Mouse (Mus musculus) hindbrain, embryonic 10.5 days (tissue): Measurements from ENCODE around the gene Lmna. TPM values are rescaled to one million over a fixed set of nuclear protein-coding genes. Genes with fewer than 3 reads are reported as not detected.
A peak's percentile ranks its signal among the peaks of the same experiment; 100 is the strongest.

Experiments used
- DNase-seq: peaks from one replicate; pipeline ENCODE4 v3.0.0-alpha.2; 2017; ENCODE audit warnings: low spot score
- H3K27ac ChIP-seq: fragments of 300-500 bp; sonication (generic); 2 replicates; pipeline ENCODE4 v1.5.1; 2016; ENCODE audit warnings: mild to moderate bottlenecking, moderate library complexity
- H3K27me3 ChIP-seq: fragments of 300-500 bp; sonication (generic); 2 replicates; pipeline ENCODE4 v1.6.1; 2016; ENCODE audit warnings: mild to moderate bottlenecking; ENCODE audit not compliant: poor library complexity, insufficient read depth, severe bottlenecking
- H3K36me3 ChIP-seq: fragments of 300-500 bp; sonication (generic); 2 replicates; pipeline ENCODE4 v1.6.1; 2016; ENCODE audit warnings: mild to moderate bottlenecking, moderate library complexity
- H3K4me1 ChIP-seq: fragments of 300-500 bp; sonication (generic); replicated peaks from 2 replicates; pipeline ENCODE4 v1.6.1; 2016; ENCODE audit warnings: mild to moderate bottlenecking
- H3K4me3 ChIP-seq: fragments of 300-500 bp; sonication (generic); 2 replicates; pipeline ENCODE4 v1.5.1; 2016; ENCODE audit warnings: mild to moderate bottlenecking, moderate library complexity
- H3K9me3 ChIP-seq: fragments of 300-500 bp; sonication (generic); 2 replicates; pipeline ENCODE4 v1.6.1; 2016; ENCODE audit warnings: mild to moderate bottlenecking, moderate library complexity
- WGBS: fragments of 180-500 bp; shearing (Covaris S2); methylation state at CpG from one replicate; pipeline ENCODE4 v1.1.7; 2016; 5-methylcytosine and 5-hydroxymethylcytosine counted together
- polyA plus RNA-seq: library from polyadenylated mRNA; unstranded; fragments of >200 nt; fragmentation: Nextera tagmentation; extraction: Ambion mirVana; gene quantifications from 2 replicates; pipeline ENCODE4 v1.2.1, GENCODE M21; 2016

Lmna gene
- polyA plus RNA-seq, 1 experiment from 2014 or later: 24.0 TPM

DNA sequence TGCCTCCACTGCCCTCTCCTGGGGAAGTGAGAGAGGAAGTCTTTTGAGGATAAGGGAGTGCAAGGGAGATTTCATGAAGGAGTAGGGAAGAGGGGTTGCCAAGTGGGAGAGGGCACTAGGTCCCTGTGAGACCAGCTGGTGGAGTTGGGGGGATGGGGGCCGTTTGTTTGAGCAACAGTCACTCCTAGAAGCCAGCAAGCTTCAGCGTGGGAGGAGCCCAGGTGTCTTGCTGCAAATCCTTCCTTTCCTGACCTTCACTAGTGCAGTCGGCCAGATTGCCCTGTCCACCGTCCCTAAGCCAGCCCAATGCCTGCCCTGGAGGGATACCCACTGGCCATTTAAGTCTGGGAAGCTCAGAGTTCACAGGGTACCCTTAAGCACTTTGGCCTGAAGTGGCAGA, 1.8 kb upstream of the Lmna start:
- Histone ChIP-seq H3K27me3 (peaks cover 3% of the 10 kb centered on the region), H3K4me1 (peaks cover 51% of the 10 kb centered on the region), H3K36me3 (no peaks in the 10 kb centered on the region), H3K9me3 (no peaks in the 10 kb centered on the region), H3K27ac (peak overlapping the region; percentile 71), H3K4me3 (no peak overlapping the region)
- no peak for DNase-seq
- WGBS: 63% methylated on average over 4 of the region's 4 CpGs

DNA sequence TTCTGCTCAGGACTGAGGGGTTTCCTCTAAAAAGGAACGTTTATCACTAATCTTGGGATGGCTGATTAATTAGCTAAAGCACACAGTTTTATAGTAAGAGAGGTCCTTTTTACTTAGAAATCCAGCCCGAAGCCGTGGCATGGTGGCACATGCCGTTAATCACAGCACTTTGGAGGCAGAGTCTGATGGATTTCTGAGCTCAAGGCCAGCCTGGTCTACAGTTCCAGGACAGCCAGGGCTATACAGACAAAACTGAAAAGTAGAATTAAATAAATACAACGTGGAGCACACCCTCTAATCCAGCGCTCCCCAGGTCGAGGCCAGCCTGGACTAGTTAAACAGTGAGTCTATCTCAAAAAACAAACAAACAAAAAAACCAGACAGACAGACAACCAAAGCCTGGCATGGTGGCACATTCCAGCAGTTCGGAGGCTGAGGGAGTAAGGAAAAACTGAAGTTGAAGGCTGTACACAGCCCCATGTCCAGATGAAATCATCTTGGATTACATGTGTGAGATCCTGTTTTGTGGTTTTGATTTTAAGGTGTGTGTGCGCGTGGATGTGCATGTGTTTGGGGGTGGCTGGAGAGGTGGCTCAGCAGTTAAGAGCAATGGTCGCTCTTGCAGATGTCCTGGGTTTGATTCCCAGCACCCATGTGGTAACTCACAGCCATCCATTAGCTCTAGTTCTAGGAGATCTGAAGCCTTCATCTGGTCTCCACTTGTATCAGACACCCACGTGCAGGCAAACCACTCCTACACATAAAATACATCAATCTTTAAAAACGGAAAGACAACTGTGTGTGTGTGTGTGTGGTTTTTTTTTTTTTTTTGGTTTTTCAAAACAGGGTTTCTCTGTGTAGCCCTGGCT, 899 bp upstream of the Lmna start:
- no peaks in the 10 kb centered on the region for H3K9me3 ChIP-seq
- H3K27ac ChIP-seq: peak overlapping the region; percentile 87
- no peaks in the 10 kb centered on the region for H3K36me3 ChIP-seq
- no peak for DNase-seq
- WGBS: 58% methylated on average over 13 of the region's 13 CpGs
- H3K4me3 ChIP-seq: peak overlapping the region; percentile 54
- peaks cover 3% of the 10 kb centered on the region for H3K27me3 ChIP-seq
- peaks cover 52% of the 10 kb centered on the region for H3K4me1 ChIP-seq

DNA sequence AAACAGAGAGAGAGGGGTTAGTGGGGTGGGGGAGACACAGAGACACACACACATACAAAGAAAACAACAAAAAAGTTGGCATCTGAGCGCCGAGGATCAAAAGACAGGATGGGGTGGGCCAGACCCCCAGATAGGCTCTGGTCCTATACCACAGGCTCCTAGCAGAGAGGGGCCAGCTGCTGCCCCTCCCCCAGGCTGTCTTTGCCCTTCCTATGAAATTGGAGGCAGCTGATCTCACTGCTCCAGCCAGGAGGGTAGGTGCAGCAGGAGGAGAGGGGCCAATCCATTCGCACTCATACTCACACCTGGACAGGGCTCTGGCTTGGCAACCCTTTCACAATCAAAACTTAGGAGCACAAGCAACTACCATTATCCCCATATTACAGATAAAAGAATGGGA, 506 bp downstream of the Lmna start:
- peaks cover 10% of the 10 kb centered on the region for H3K27me3 ChIP-seq
- WGBS: 77% methylated on average over 3 of the region's 3 CpGs
- no peaks in the 10 kb centered on the region for H3K9me3 ChIP-seq
- H3K4me3 ChIP-seq: peak overlapping the region; percentile 54
- H3K36me3 ChIP-seq: no peaks in the 10 kb centered on the region
- H3K4me1 ChIP-seq: peaks cover 60% of the 10 kb centered on the region
- H3K27ac ChIP-seq: peak overlapping the region; percentile 87
- DNase-seq: no peak

DNA sequence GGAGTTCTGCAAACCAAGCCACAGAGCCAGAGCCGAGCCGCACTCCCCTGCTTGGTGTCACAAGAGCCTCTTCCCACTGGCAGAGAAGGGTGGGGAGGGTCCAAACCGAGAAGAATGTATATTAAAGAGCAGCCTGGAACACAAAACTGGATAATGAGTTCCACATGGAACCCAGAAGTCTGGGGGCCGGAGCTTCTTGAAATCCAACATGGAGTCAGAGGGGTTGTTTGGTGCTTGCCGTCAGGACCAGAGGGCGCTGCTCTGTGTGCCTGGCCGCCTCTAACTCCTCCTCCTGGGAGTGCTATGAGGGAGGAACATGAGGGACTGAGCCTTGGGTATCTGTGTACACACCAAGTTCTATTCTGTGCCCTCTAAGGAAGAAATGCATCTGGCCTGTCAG, 4.0 kb downstream of the Lmna start:
- no peaks in the 10 kb centered on the region for H3K36me3 ChIP-seq
- H3K27me3 ChIP-seq: peaks cover 45% of the 10 kb centered on the region
- H3K27ac ChIP-seq: 0 out of 2 replicates have a peak overlapping the region, but pooled peaks have one; percentile 13
- 51% methylated on average over 7 of the region's 7 CpGs for WGBS
- peaks cover 63% of the 10 kb centered on the region for H3K4me1 ChIP-seq
- H3K4me3 ChIP-seq: no peak overlapping the region
- no peak for DNase-seq
- H3K9me3 ChIP-seq: no peaks in the 10 kb centered on the region

DNA sequence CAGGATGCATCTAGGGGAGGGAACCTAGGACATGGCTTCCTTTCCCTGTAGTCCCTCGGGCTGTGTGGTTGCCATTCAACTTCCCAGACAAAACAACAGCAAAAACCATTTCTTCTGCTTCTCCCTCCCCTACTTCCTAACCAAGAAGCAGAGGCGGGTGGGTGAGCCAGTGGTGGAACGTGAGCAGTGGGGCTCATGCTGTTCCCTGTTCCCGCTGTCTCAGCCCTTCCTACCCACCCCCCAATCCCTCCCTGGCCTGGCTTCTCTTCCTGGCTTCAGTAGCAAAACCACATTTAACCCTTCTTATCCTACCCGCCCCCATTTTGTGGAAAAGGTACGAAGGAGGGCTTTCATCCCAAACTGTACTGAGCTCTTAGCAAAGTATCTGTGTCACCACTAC, 4.7 kb downstream of the Lmna start:
- H3K27me3 ChIP-seq: peaks cover 50% of the 10 kb centered on the region
- WGBS: 65% methylated on average over 6 of the region's 6 CpGs
- H3K4me1 ChIP-seq: peaks cover 61% of the 10 kb centered on the region
- no peak for DNase-seq
- no peaks in the 10 kb centered on the region for H3K9me3 ChIP-seq
- H3K4me3 ChIP-seq: no peak overlapping the region
- H3K36me3 ChIP-seq: no peaks in the 10 kb centered on the region
- H3K27ac ChIP-seq: 0 out of 2 replicates have a peak overlapping the region, but pooled peaks have one; percentile 13

DNA sequence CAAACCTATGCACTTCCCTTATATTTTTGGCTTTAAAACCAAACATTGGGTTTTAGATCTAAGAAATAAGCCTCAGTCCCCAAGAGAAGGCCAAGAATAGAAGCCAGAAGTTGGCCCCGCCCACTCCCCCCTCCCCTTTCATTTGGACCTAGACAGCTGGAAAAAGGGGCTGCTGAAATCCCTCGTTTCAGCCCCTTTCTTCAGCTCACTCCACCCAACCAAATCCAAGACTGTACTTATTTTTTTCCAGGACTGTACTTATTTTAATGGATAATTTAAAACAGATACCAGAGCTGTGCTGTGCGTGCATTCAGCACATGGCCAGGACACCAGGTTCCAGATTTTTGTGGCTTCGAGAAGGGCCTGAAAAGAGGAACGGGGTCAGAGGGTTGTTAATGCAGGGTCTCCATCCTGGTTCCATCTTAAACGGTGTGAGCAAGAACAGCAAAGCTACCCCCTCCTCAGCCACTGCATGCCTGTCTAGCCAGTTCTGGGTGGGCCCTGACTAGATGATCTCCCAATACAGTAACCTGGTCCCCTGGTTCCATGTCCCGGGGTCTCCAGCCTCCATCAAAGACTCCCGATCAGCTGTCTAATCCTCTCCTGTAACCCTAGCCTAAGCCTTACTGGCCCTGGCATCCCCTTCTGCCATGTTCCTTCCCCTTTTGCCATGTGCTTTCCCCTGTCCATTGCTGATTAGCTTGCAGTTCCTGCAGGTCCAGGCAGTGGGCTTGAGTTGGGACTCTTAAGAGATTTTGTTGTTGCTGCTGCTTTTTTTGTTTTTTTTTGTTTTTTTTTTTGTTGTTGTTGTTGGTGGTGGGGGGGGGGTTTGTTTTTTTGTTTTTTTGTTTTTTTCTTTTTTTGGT, 5.6 kb downstream of the Lmna start:
- Histone ChIP-seq H3K4me1 (peaks cover 54% of the 10 kb centered on the region), H3K36me3 (no peaks in the 10 kb centered on the region), H3K27ac (no peak overlapping the region), H3K9me3 (no peaks in the 10 kb centered on the region), H3K27me3 (peaks cover 53% of the 10 kb centered on the region), H3K4me3 (0 out of 2 replicates have a peak overlapping the region, but pooled peaks have one; percentile 76)
- no peak for DNase-seq
- 46% methylated on average over 8 of the region's 8 CpGs for WGBS

DNA sequence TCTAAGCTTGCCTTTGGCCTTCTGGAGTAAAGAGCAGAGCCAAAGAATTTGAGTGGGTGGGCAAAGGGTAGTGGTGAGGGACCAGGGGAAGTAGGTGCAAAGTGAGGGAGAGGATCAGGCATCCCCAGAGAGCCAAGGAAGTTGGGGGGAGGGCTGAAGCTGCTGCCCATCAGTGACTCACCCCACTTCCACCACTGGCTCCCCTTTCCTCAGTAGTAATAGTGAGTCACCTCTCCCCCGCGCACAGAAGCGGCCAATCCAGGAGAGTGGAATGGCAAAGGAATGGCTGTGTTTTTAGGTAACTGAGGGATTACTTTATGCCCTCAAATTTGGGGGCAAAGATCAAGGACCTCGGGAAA, 6.3 kb downstream of the Lmna start:
- Histone ChIP-seq H3K9me3 (no peaks in the 10 kb centered on the region), H3K36me3 (no peaks in the 10 kb centered on the region), H3K27me3 (peaks cover 53% of the 10 kb centered on the region), H3K4me3 (peak overlapping the region; percentile 76), H3K4me1 (peaks cover 52% of the 10 kb centered on the region), H3K27ac (0 out of 2 replicates have a peak overlapping the region, but pooled peaks have one; percentile 82)
- 18% methylated on average over 4 of the region's 4 CpGs for WGBS
- no peak for DNase-seq

DNA sequence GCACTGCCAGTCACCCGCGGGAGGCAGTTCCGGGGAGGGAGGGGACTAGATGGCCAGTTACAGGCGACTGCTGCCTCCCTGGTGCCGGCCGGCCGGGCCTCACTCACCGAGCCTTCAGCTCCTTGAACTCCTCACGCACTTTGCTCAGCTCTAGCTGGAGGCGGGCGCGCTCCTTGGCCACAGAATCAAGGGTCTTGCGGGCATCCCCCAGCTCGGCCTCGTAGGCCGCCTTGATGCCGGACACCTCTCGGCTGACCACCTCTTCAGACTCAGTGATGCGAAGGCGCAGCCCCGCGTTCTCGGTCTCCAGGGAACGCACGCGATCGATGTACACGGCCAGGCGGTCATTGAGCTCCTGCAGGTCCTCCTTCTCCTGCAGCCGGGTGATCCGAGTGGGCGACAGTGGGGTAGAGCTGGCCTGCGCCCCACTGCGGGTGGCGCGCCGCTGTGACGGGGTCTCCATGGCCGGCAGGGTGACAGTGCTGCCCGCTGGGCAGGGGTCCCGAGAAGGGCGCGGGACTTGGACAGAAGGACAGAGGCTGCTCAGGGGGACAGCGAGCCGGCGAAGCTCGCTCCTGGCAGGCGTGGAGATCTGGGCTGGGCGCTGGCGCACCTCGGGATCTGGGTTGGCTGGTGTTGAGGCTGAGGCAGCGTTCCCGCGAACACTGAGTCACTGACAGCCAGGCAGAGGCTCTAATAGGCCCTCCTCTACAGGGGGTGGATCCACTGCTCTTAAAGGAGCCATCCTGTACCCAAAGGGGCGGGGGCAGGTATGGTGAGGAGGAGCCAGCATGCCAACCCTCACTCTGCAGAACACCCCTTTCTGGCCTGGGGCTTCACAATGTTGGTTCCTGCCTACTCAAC, 6.9 kb downstream of the Lmna start:
- Histone ChIP-seq H3K9me3 (no peaks in the 10 kb centered on the region), H3K36me3 (no peaks in the 10 kb centered on the region), H3K4me1 (peaks cover 53% of the 10 kb centered on the region), H3K27me3 (peaks cover 50% of the 10 kb centered on the region), H3K4me3 (peak overlapping the region; percentile 76), H3K27ac (peak overlapping the region; percentile 82)
- DNase-seq: peak; percentile 61
- WGBS: under 1% methylated on average over 55 of the region's 55 CpGs

DNA sequence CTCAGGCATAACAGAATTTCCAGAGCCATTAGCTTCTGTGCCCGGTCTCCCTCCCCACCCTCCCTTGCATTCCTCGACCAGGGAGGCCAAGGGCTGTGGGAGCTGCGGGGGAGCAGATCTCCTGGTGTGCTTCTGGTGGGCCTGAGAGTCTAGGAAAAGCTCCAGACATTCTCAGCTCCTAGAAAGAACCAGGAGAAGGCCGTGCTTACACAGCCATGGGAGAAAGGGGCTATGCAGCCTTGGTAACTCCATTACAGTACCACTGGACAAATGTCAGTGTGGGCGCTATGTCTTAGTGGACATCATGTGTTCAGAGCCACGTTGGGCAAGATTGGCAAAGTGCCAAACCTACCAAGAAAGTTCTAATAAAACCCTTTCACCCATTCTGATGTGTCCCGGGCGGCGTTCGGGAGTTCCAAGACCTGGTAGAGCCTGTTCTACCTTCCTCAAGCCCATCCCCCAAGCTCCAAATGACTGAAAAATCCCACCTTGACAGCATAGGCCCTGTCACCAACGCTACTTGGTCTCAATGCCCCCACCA, 7.7 kb downstream of the Lmna start:
- DNase-seq: no peak
- Histone ChIP-seq H3K27ac (peak overlapping the region; percentile 82; the same call in 1 of the 2 replicates), H3K36me3 (no peaks in the 10 kb centered on the region), H3K4me3 (peak overlapping the region; percentile 76), H3K27me3 (peaks cover 50% of the 10 kb centered on the region), H3K9me3 (no peaks in the 10 kb centered on the region), H3K4me1 (peaks cover 58% of the 10 kb centered on the region)
- WGBS: 16% methylated on average over 11 of the region's 11 CpGs

DNA sequence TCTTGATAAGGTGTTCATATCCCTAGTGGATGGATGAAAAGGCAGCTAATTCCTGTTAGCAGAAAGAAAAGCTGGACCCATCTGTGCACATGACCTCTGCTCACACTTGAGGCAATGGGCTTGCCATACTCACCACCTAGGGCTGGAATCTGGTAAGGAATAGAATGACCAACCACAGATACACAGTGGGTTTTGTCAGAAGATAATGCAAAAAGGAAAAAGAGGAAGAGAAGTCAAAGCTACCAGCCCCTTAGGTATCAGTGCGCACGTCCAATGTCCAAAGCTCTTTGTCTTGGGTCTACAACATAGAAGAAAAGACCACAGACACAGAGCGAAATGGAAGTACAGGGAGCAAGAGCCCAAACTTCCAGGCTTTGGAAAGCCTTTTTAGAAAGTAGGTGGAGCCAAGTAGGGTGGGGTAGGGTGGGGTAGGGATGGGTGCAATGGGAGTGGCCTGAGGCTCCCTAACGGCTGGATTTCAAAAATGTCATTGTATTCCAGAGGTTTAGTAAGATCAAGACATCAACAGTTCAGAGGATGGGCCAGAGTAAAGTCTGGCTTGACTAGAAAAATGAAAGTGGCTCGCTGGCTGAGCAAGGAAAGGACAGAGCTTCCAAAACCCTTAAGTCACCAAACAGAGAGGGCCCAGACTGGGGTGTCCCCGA, 8.3 kb downstream of the Lmna start:
- 53% methylated on average over 6 of the region's 6 CpGs for WGBS
- no peaks in the 10 kb centered on the region for H3K9me3 ChIP-seq
- no peaks in the 10 kb centered on the region for H3K36me3 ChIP-seq
- H3K27me3 ChIP-seq: peaks cover 50% of the 10 kb centered on the region
- no peak overlapping the region for H3K27ac ChIP-seq
- peaks cover 56% of the 10 kb centered on the region for H3K4me1 ChIP-seq
- peak overlapping the region; percentile 76 for H3K4me3 ChIP-seq
- no peak for DNase-seq

DNA sequence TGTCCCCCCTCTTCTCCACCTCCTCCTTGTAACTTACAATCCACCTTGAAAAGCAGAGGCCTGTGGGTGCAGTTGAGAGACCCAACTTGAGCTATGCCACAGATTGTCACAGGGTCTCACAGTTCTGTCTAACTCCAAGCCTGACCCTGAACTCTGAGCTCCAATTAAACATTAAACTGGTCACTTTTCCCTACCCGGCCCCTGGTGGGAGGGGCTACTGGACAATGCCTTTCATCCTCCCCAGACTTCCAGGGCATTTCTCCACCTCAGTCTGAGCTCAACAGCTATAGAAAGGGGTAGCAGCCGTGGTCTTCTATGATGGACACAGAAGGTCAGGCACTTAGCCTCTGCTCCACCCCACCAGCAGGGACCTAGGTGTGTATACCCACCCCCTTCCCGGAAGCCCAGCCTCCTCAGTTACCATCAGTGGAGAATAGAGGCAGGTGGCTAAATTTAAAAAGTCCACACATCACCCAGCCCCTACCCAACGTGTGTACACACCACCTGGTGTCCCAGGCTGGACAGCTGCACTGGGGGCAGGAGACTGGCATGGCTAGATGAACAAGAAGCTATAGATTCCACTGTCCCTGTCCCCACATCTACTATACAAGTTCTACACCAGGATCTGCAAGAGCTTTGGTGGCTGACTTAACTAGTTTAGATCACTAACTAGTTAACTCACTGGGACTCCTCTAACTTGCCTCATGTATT, 8.9 kb downstream of the Lmna start:
- H3K4me1 ChIP-seq: peaks cover 57% of the 10 kb centered on the region
- H3K27me3 ChIP-seq: peaks cover 51% of the 10 kb centered on the region
- H3K4me3 ChIP-seq: no peak overlapping the region
- no peaks in the 10 kb centered on the region for H3K9me3 ChIP-seq
- H3K27ac ChIP-seq: no peak overlapping the region
- no peaks in the 10 kb centered on the region for H3K36me3 ChIP-seq
- 50% methylated on average over 4 of the region's 4 CpGs for WGBS
- no peak for DNase-seq
